Mouse (Mus musculus): Measurements from ENCODE around the gene Ksr1. TPM values are rescaled to one million over a fixed set of nuclear protein-coding genes. Genes with fewer than 3 reads are reported as not detected.
A peak's percentile ranks its signal among the peaks of the same experiment; 100 is the strongest.

Gene Ksr1
- polyA plus RNA-seq, 1 experiment from 2014 or later: 3.8 TPM

- WGBS: 85% methylated on average over 4 of the region's 4 CpGs
- H3K9ac ChIP-seq (replicated peaks; ENCODE audit: low read length): no peak overlapping the region
- no peaks in the 10 kb centered on the region for H3K36me3 ChIP-seq (ENCODE audit: insufficient read depth, low read length)
- no peaks in the 10 kb centered on the region for H3K9me3 ChIP-seq (ENCODE audit: low read length)
- ATAC-seq (ENCODE audit: low FRiP score, low TSS enrichment): no peak
- H3K4me3 ChIP-seq (ENCODE audit: low read length): no peak overlapping the region
- no peak overlapping the region for H3K4me2 ChIP-seq (replicated peaks; ENCODE audit: low read depth, low read length)
- no peaks in the 10 kb centered on the region for H3K4me1 ChIP-seq (ENCODE audit: insufficient read depth, low read length)
- H3K27me3 ChIP-seq (ENCODE audit: insufficient read depth, low read length): no peaks in the 10 kb centered on the region
- no peak overlapping the region for H3K27ac ChIP-seq (ENCODE audit: low read length)
Observed at GRCm38 (mm10) chr11:79181914-79182313, 35.7 kb upstream of the Ksr1 start.

GRCm38 (mm10) chr11:79176687-79177086 lies 30.5 kb upstream of the Ksr1 start:
- WGBS: 72% methylated on average over 3 of the region's 3 CpGs
- no peak overlapping the region for H3K9ac ChIP-seq (replicated peaks; ENCODE audit: low read length)
- ATAC-seq (ENCODE audit: low FRiP score, low TSS enrichment): no peak
- H3K27ac ChIP-seq (ENCODE audit: low read length): no peak overlapping the region
- H3K36me3 ChIP-seq (ENCODE audit: insufficient read depth, low read length): no peaks in the 10 kb centered on the region
- no peaks in the 10 kb centered on the region for H3K27me3 ChIP-seq (ENCODE audit: insufficient read depth, low read length)
- H3K4me1 ChIP-seq (ENCODE audit: insufficient read depth, low read length): no peaks in the 10 kb centered on the region
- H3K4me2 ChIP-seq (replicated peaks; ENCODE audit: low read depth, low read length): no peak overlapping the region
- H3K4me3 ChIP-seq (ENCODE audit: low read length): no peak overlapping the region
- no peaks in the 10 kb centered on the region for H3K9me3 ChIP-seq (ENCODE audit: low read length)

GRCm38 (mm10) chr11:79172054-79172453 lies 25.8 kb upstream of the Ksr1 start:
- 75% methylated on average over 7 of the region's 7 CpGs for WGBS
- Histone ChIP-seq H3K9ac (replicated peaks; ENCODE audit: low read length) (no peak overlapping the region), H3K9me3 (ENCODE audit: low read length) (no peaks in the 10 kb centered on the region), H3K4me1 (ENCODE audit: insufficient read depth, low read length) (no peaks in the 10 kb centered on the region), H3K4me2 (replicated peaks; ENCODE audit: low read depth, low read length) (no peak overlapping the region), H3K36me3 (ENCODE audit: insufficient read depth, low read length) (no peaks in the 10 kb centered on the region), H3K27ac (ENCODE audit: low read length) (no peak overlapping the region), H3K4me3 (ENCODE audit: low read length) (no peak overlapping the region), H3K27me3 (ENCODE audit: insufficient read depth, low read length) (no peaks in the 10 kb centered on the region)
- ATAC-seq (ENCODE audit: low FRiP score, low TSS enrichment): no peak

- H3K9me3 ChIP-seq (ENCODE audit: low read length): no peaks in the 10 kb centered on the region
- WGBS: 69% methylated on average over 4 of the region's 4 CpGs
- no peak overlapping the region for H3K9ac ChIP-seq (replicated peaks; ENCODE audit: low read length)
- H3K27me3 ChIP-seq (ENCODE audit: insufficient read depth, low read length): no peaks in the 10 kb centered on the region
- H3K4me1 ChIP-seq (ENCODE audit: insufficient read depth, low read length): no peaks in the 10 kb centered on the region
- no peak overlapping the region for H3K4me2 ChIP-seq (replicated peaks; ENCODE audit: low read depth, low read length)
- H3K36me3 ChIP-seq (ENCODE audit: insufficient read depth, low read length): no peaks in the 10 kb centered on the region
- H3K4me3 ChIP-seq (ENCODE audit: low read length): no peak overlapping the region
- no peak for ATAC-seq (ENCODE audit: low FRiP score, low TSS enrichment)
- H3K27ac ChIP-seq (ENCODE audit: low read length): no peak overlapping the region
Observed at GRCm38 (mm10) chr11:79166582-79167300, 20.5 kb upstream of the Ksr1 start.

GRCm38 (mm10) chr11:79161077-79161758 lies 15.0 kb upstream of the Ksr1 start:
- Histone ChIP-seq H3K27me3 (ENCODE audit: insufficient read depth, low read length) (no peaks in the 10 kb centered on the region), H3K36me3 (ENCODE audit: insufficient read depth, low read length) (no peaks in the 10 kb centered on the region), H3K9me3 (ENCODE audit: low read length) (no peaks in the 10 kb centered on the region), H3K4me3 (ENCODE audit: low read length) (no peak overlapping the region), H3K9ac (replicated peaks; ENCODE audit: low read length) (no peak overlapping the region), H3K4me2 (replicated peaks; ENCODE audit: low read depth, low read length) (no peak overlapping the region), H3K4me1 (ENCODE audit: insufficient read depth, low read length) (no peaks in the 10 kb centered on the region), H3K27ac (ENCODE audit: low read length) (no peak overlapping the region)
- WGBS: 94% methylated on average over 6 of the region's 6 CpGs
- no peak for ATAC-seq (ENCODE audit: low FRiP score, low TSS enrichment)

- Histone ChIP-seq H3K36me3 (ENCODE audit: insufficient read depth, low read length) (no peaks in the 10 kb centered on the region), H3K4me1 (ENCODE audit: insufficient read depth, low read length) (no peaks in the 10 kb centered on the region), H3K27me3 (ENCODE audit: insufficient read depth, low read length) (no peaks in the 10 kb centered on the region), H3K4me2 (replicated peaks; ENCODE audit: low read depth, low read length) (no peak overlapping the region), H3K4me3 (ENCODE audit: low read length) (no peak overlapping the region), H3K27ac (ENCODE audit: low read length) (no peak overlapping the region), H3K9me3 (ENCODE audit: low read length) (no peaks in the 10 kb centered on the region), H3K9ac (replicated peaks; ENCODE audit: low read length) (no peak overlapping the region)
- 83% methylated on average over 6 of the region's 6 CpGs for WGBS
- ATAC-seq (ENCODE audit: low FRiP score, low TSS enrichment): no peak
Observed at GRCm38 (mm10) chr11:79160127-79160526, 13.9 kb upstream of the Ksr1 start.

- H3K36me3 ChIP-seq (ENCODE audit: insufficient read depth, low read length): no peaks in the 10 kb centered on the region
- peak; percentile 92 for ATAC-seq (ENCODE audit: low FRiP score, low TSS enrichment)
Observed at GRCm38 (mm10) chr11:79157729-79158128, 11.5 kb upstream of the Ksr1 start.

GRCm38 (mm10) chr11:79155348-79155747 lies 9.1 kb upstream of the Ksr1 start:
- H3K9me3 ChIP-seq (ENCODE audit: low read length): no peaks in the 10 kb centered on the region
- no peak for ATAC-seq (ENCODE audit: low FRiP score, low TSS enrichment)
- H3K4me1 ChIP-seq (ENCODE audit: insufficient read depth, low read length): no peaks in the 10 kb centered on the region
- no peaks in the 10 kb centered on the region for H3K36me3 ChIP-seq (ENCODE audit: insufficient read depth, low read length)
- H3K27ac ChIP-seq (ENCODE audit: low read length): no peak overlapping the region
- no peak overlapping the region for H3K4me3 ChIP-seq (ENCODE audit: low read length)
- 65% methylated on average over 6 of the region's 6 CpGs for WGBS
- no peak overlapping the region for H3K4me2 ChIP-seq (replicated peaks; ENCODE audit: low read depth, low read length)
- no peaks in the 10 kb centered on the region for H3K27me3 ChIP-seq (ENCODE audit: insufficient read depth, low read length)
- no peak overlapping the region for H3K9ac ChIP-seq (replicated peaks; ENCODE audit: low read length)

More at GRCm38 (mm10) chr11:79157729-79158128, 11.5 kb upstream of the Ksr1 start:
- H3K4me2 ChIP-seq (replicated peaks; ENCODE audit: low read depth, low read length): no peak overlapping the region
- 62% methylated on average over 4 of the region's 4 CpGs for WGBS
- H3K27me3 ChIP-seq (ENCODE audit: insufficient read depth, low read length): no peaks in the 10 kb centered on the region
- H3K27ac ChIP-seq (ENCODE audit: low read length): peak overlapping the region; percentile 65
- no peaks in the 10 kb centered on the region for H3K4me1 ChIP-seq (ENCODE audit: insufficient read depth, low read length)
- H3K9ac ChIP-seq (replicated peaks; ENCODE audit: low read length): no peak overlapping the region
- no peak overlapping the region for H3K4me3 ChIP-seq (ENCODE audit: low read length)
- H3K9me3 ChIP-seq (ENCODE audit: low read length): no peaks in the 10 kb centered on the region

- Histone ChIP-seq H3K36me3 (ENCODE audit: insufficient read depth, low read length) (no peaks in the 10 kb centered on the region), H3K9me3 (ENCODE audit: low read length) (no peaks in the 10 kb centered on the region), H3K4me2 (replicated peaks; ENCODE audit: low read depth, low read length) (no peak overlapping the region), H3K4me1 (ENCODE audit: insufficient read depth, low read length) (no peaks in the 10 kb centered on the region), H3K9ac (replicated peaks; ENCODE audit: low read length) (no peak overlapping the region), H3K27me3 (ENCODE audit: insufficient read depth, low read length) (no peaks in the 10 kb centered on the region), H3K27ac (ENCODE audit: low read length) (no peak overlapping the region), H3K4me3 (ENCODE audit: low read length) (no peak overlapping the region)
- 61% methylated on average over 5 of the region's 5 CpGs for WGBS
- no peak for ATAC-seq (ENCODE audit: low FRiP score, low TSS enrichment)
Observed at GRCm38 (mm10) chr11:79152696-79153095, 6.5 kb upstream of the Ksr1 start.

- Histone ChIP-seq H3K4me3 (ENCODE audit: low read length) (no peak overlapping the region), H3K27ac (ENCODE audit: low read length) (no peak overlapping the region), H3K9me3 (ENCODE audit: low read length) (no peaks in the 10 kb centered on the region), H3K36me3 (ENCODE audit: insufficient read depth, low read length) (no peaks in the 10 kb centered on the region), H3K4me1 (ENCODE audit: insufficient read depth, low read length) (no peaks in the 10 kb centered on the region), H3K27me3 (ENCODE audit: insufficient read depth, low read length) (no peaks in the 10 kb centered on the region), H3K4me2 (replicated peaks; ENCODE audit: low read depth, low read length) (no peak overlapping the region), H3K9ac (replicated peaks; ENCODE audit: low read length) (no peak overlapping the region)
- ATAC-seq (ENCODE audit: low FRiP score, low TSS enrichment): no peak
- WGBS: 81% methylated on average over 7 of the region's 7 CpGs
Observed at GRCm38 (mm10) chr11:79151874-79152273, 5.7 kb upstream of the Ksr1 start.
